In genomic region chr2:85022043-85022442, GRCm38 (mm10) we compare ENCODE assay signal across 12 mouse cellular contexts. TPM values are rescaled to one million over a fixed set of nuclear protein-coding genes. Genes with fewer than 3 reads are reported as not detected.
A peak's percentile ranks its signal among the peaks of the same experiment; 100 is the strongest.
DNase-seq lines count a peak whose midpoint lies in the region; ATAC-seq and TF ChIP-seq lines count a peak whose summit lies in the region.
"Had no signal": no experiment of that assay in that cellular context is flagged by ENCODE, and none has a peak within 500 bp of the region (broad histone marks: within the 10 kb centered on the region; RNA-seq: fewer than 3 reads in every experiment).

No protein-coding gene starts in this region.

- no peak overlapping the region for H3K9ac ChIP-seq in intestine, postnatal 0 days (ENCODE audit: low read depth, low read length)
- H3K9ac ChIP-seq: forebrain, embryonic 13.5 days; midbrain, embryonic 12.5 days had no signal

- H3K4me1 ChIP-seq in intestine, postnatal 0 days (replicated peaks; ENCODE audit: control insufficient read depth, insufficient read depth, low read length): no peaks in the 10 kb centered on the region
- H3K4me1 ChIP-seq: forebrain, embryonic 13.5 days; midbrain, embryonic 12.5 days had no signal

- WGBS in intestine, postnatal 0 days: 18% methylated on average over 4 of the region's 4 CpGs

- peak; percentile 98 for ATAC-seq in frontal cortex, adult (ENCODE audit: low TSS enrichment)
- peak; percentile 10; the same call in 1 of the 2 replicates for ATAC-seq in intestine, postnatal 0 days
- ATAC-seq in inflammation-experienced regulatory T-cells, adult 6 months: no peak
- ATAC-seq: forebrain, embryonic 13.5 days had no signal

- H3K27me3 ChIP-seq in intestine, postnatal 0 days (replicated peaks; ENCODE audit: control insufficient read depth, insufficient read depth, low read length): no peaks in the 10 kb centered on the region
- H3K27me3 ChIP-seq: forebrain, embryonic 13.5 days; midbrain, embryonic 12.5 days had no signal

- H3K4me2 ChIP-seq in intestine, postnatal 0 days (replicated peaks; ENCODE audit: low read depth): no peak overlapping the region
- H3K4me2 ChIP-seq: forebrain, embryonic 13.5 days; midbrain, embryonic 12.5 days had no signal

- no peak overlapping the region for H3K4me3 ChIP-seq in intestine, postnatal 0 days (ENCODE audit: low read depth, low read length)
- H3K4me3 ChIP-seq: forebrain, embryonic 13.5 days; midbrain, embryonic 12.5 days had no signal

- H3K9me3 ChIP-seq in intestine, postnatal 0 days (ENCODE audit: control insufficient read depth): no peaks in the 10 kb centered on the region
- H3K9me3 ChIP-seq: forebrain, embryonic 13.5 days; G1E; midbrain, embryonic 12.5 days had no signal

- no peak for DNase-seq in frontal cortex, postnatal 10 days (ENCODE audit: low spot score in 2 of 2)
- peak; percentile 40 to 43 for DNase-seq in right cerebral cortex, adult 2 months (ENCODE audit: low spot score in 2 of 2)
- DNase-seq in right cerebral cortex, postnatal 14 days: no peak
- no peak for DNase-seq in gastrocnemius, postnatal 4 days (ENCODE audit: low spot score in 2 of 2)
- DNase-seq in ovary, postnatal 36 days (ENCODE audit: low spot score): no peak

- peak; percentile 87 for TF ChIP-seq CTCF in intestine, postnatal 0 days (IDR thresholded peaks at IDR 0.05; ENCODE audit: low read depth)

- no peak overlapping the region for H3K27ac ChIP-seq in intestine, postnatal 0 days (ENCODE audit: low read depth, low read length)
- H3K27ac ChIP-seq: forebrain, embryonic 13.5 days; midbrain, embryonic 12.5 days had no signal

- no peaks in the 10 kb centered on the region for H3K36me3 ChIP-seq in intestine, postnatal 0 days (ENCODE audit: control insufficient read depth, insufficient read depth)
- H3K36me3 ChIP-seq: G1E; midbrain, embryonic 12.5 days had no signal

RNA-seq across cellular contexts. Expression of gene Ssrp1, which starts 15.0 kb away (rescaled TPM):
- polyA plus RNA-seq in intestine, postnatal 0 days (2015; fragmentation: Nextera tagmentation; extraction: Ambion mirVana): 71.9 and 73.0 TPM in 2 replicates
- polyA plus RNA-seq in inflammation-experienced regulatory T-cells, adult 6 months (2017; shearing (Covaris generic)): 100 to 1,000 TPM; 151 to 189 (median 155) TPM
- 100 to 1,000 TPM in 1 of 2 experiments, 10 to 100 TPM in 1; 98.2 to 105 TPM for total RNA-seq in gastrocnemius, postnatal 4 days (2021)

RNA-seq across cellular contexts. Expression of gene P2rx3, which starts 15.2 kb away (rescaled TPM):
- 0.18 and 0.26 TPM in 2 replicates for polyA plus RNA-seq in intestine, postnatal 0 days (2015; fragmentation: Nextera tagmentation; extraction: Ambion mirVana)
- 1 to 10 TPM in 1 of 3 experiments, not detected in 2; 1.3 TPM for polyA plus RNA-seq in inflammation-experienced regulatory T-cells, adult 6 months (2017; shearing (Covaris generic))
- under 1 TPM; 0.60 to 0.91 TPM for total RNA-seq in gastrocnemius, postnatal 4 days (2021)
- polyA plus RNA-seq: G1E had no signal

RNA-seq across cellular contexts. Expression of gene Tnks1bp1, which starts 25.8 kb away (rescaled TPM):
- polyA plus RNA-seq in intestine, postnatal 0 days (2015; fragmentation: Nextera tagmentation; extraction: Ambion mirVana): 18.0 and 19.5 TPM in 2 replicates
- 1 to 10 TPM; 4.9 to 6.6 (median 5.0) TPM for polyA plus RNA-seq in inflammation-experienced regulatory T-cells, adult 6 months (2017; shearing (Covaris generic))
- 10 to 100 TPM; 89.8 to 92.6 TPM for total RNA-seq in gastrocnemius, postnatal 4 days (2021)

RNA-seq across cellular contexts. Expression of gene Prg3, which starts 34.0 kb away (rescaled TPM):
- not detected in 2 replicates for polyA plus RNA-seq in intestine, postnatal 0 days (2015; fragmentation: Nextera tagmentation; extraction: Ambion mirVana)
- not detected for polyA plus RNA-seq in inflammation-experienced regulatory T-cells, adult 6 months (2017; shearing (Covaris generic))
- not detected for total RNA-seq in gastrocnemius, postnatal 4 days (2021)
- polyA plus RNA-seq: forebrain, embryonic 13.5 days; large intestine, adult 2 months; midbrain, embryonic 12.5 days had no signal

RNA-seq across cellular contexts. Expression of gene Prg2, which starts 41.8 kb away (rescaled TPM):
- not detected in 2 replicates for polyA plus RNA-seq in intestine, postnatal 0 days (2015; fragmentation: Nextera tagmentation; extraction: Ambion mirVana)
- polyA plus RNA-seq in inflammation-experienced regulatory T-cells, adult 6 months (2017; shearing (Covaris generic)): under 1 TPM in 1 of 3 experiments, not detected in 2; 0.73 TPM
- total RNA-seq in gastrocnemius, postnatal 4 days (2021): not detected
- polyA plus RNA-seq: forebrain, embryonic 13.5 days; G1E; midbrain, embryonic 12.5 days had no signal

Comparison
In these comparisons a context has a peak if more than half of its experiments do, and no peak if none do; other contexts are left out.
1. DNase-seq: peak in right cerebral cortex, adult 2 months (2 of 2); none in frontal cortex, postnatal 10 days (0 of 2), right cerebral cortex, postnatal 14 days (single experiment), gastrocnemius, postnatal 4 days (0 of 2) and ovary, postnatal 36 days (single experiment).